Mouse (Mus musculus): ENCODE measurements around the gene Acap3.
A peak's percentile ranks its signal among the peaks of the same experiment; 100 is the strongest.

Acap3 gene

GRCm38 (mm10) chr4:155891551-155892001, at the start of gene Acap3, which contains the start of gene Pusl1:
Acap3 (plus strand) TSS chr4:155891822.
Pusl1 (minus strand) TSS chr4:155891781.
- peak; percentile 98 for DNase-seq (ENCODE audit: low read depth, low spot score)

GRCm38 (mm10) chr4:155843231-155843630, 48.4 kb upstream of the Acap3 start:
- DNase-seq (ENCODE audit: low read depth, low spot score) = no peak

GRCm38 (mm10) chr4:155846871-155847578, 44.6 kb upstream of the Acap3 start, which contains the start of gene Dvl1:
Dvl1 (plus strand) TSS chr4:155847402.
- DNase-seq (ENCODE audit: low read depth, low spot score) = peak; percentile 92

GRCm38 (mm10) chr4:155847591-155848352, 43.9 kb upstream of the Acap3 start:
- DNase-seq (ENCODE audit: low read depth, low spot score) = peak; percentile 46

GRCm38 (mm10) chr4:155848434-155849095, 43.1 kb upstream of the Acap3 start:
- DNase-seq (ENCODE audit: low read depth, low spot score) = peak; percentile 31

GRCm38 (mm10) chr4:155849391-155849790, 42.2 kb upstream of the Acap3 start:
- no peak for DNase-seq (ENCODE audit: low read depth, low spot score)

GRCm38 (mm10) chr4:155849792-155850451, 41.7 kb upstream of the Acap3 start:
- no peak for DNase-seq (ENCODE audit: low read depth, low spot score)

GRCm38 (mm10) chr4:155851368-155851767, 40.3 kb upstream of the Acap3 start:
- DNase-seq (ENCODE audit: low read depth, low spot score) = no peak

GRCm38 (mm10) chr4:155851951-155852411, 39.6 kb upstream of the Acap3 start:
- no peak for DNase-seq (ENCODE audit: low read depth, low spot score)

- no peak for DNase-seq (ENCODE audit: low read depth, low spot score)
Measured at GRCm38 (mm10) chr4:155853421-155853820, 38.2 kb upstream of the Acap3 start.

- DNase-seq (ENCODE audit: low read depth, low spot score) = no peak
Measured at GRCm38 (mm10) chr4:155854991-155855390, 36.6 kb upstream of the Acap3 start.

- no peak for DNase-seq (ENCODE audit: low read depth, low spot score)
Measured at GRCm38 (mm10) chr4:155856071-155856470, 35.6 kb upstream of the Acap3 start.

GRCm38 (mm10) chr4:155856881-155857280, 34.7 kb upstream of the Acap3 start:
- DNase-seq (ENCODE audit: low read depth, low spot score) = no peak

- DNase-seq (ENCODE audit: low read depth, low spot score) = peak; percentile 85
Measured at GRCm38 (mm10) chr4:155859318-155859717, 32.3 kb upstream of the Acap3 start.

GRCm38 (mm10) chr4:155861787-155862186, 29.8 kb upstream of the Acap3 start:
- DNase-seq (ENCODE audit: low read depth, low spot score) = no peak

GRCm38 (mm10) chr4:155863001-155863400, 28.6 kb upstream of the Acap3 start, which contains the start of gene Tas1r3:
Tas1r3 (minus strand) TSS chr4:155863362.
- DNase-seq (ENCODE audit: low read depth, low spot score) = no peak

GRCm38 (mm10) chr4:155868614-155869298, 22.9 kb upstream of the Acap3 start:
- no peak for DNase-seq (ENCODE audit: low read depth, low spot score)

- peak; percentile 98 for DNase-seq (ENCODE audit: low read depth, low spot score)
Measured at GRCm38 (mm10) chr4:155869317-155870033, 22.1 kb upstream of the Acap3 start, which contains the start of the genes Cptp and Ints11. Cptp (minus strand) TSS chr4:155869440. Ints11 (plus strand) TSS chr4:155869546.

GRCm38 (mm10) chr4:155871404-155871803, 20.2 kb upstream of the Acap3 start:
- DNase-seq (ENCODE audit: low read depth, low spot score) = no peak

- DNase-seq (ENCODE audit: low read depth, low spot score) = no peak
Measured at GRCm38 (mm10) chr4:155883587-155883986, 8.0 kb upstream of the Acap3 start.

All from ZHBTc4 (cell line).